Mouse (Mus musculus) liver, adult 2 months (tissue): Measurements from ENCODE around the gene Bckdhb. TPM values are rescaled to one million over a fixed set of nuclear protein-coding genes. Genes with fewer than 3 reads are reported as not detected.
A peak's percentile ranks its signal among the peaks of the same experiment; 100 is the strongest.
"Not testable (repeated sequence)": the region's sequence is repeated elsewhere in the genome, so short reads cannot be mapped to it uniquely, and the experiment has no call there.

Source experiments
- DNase-seq: peaks from one replicate; pipeline ENCODE4 v3.0.0-alpha.2; 2011; ENCODE audit warnings: low read depth, low spot score; ENCODE audit errors: extremely low read depth
- H3K27ac ChIP-seq: fragments of 200-500 bp; replicated peaks from 2 replicates; pipeline ENCODE4 v1.5.1; 2012; ENCODE audit warnings: low read depth, mild to moderate bottlenecking, control low read depth, inconsistent platforms, low read length; ENCODE audit not compliant: insufficient read depth
- H3K27me3 ChIP-seq: fragments of 200-500 bp; 2 replicates; pipeline ENCODE4 v1.6.1; 2012; ENCODE audit warnings: mild to moderate bottlenecking, moderate library complexity, low read length, inconsistent platforms; ENCODE audit not compliant: control insufficient read depth, insufficient read depth
- H3K36me3 ChIP-seq: fragments of 200-500 bp; 2 replicates; pipeline ENCODE4 v1.6.1; 2012; ENCODE audit warnings: low read length, inconsistent platforms; ENCODE audit not compliant: control insufficient read depth, insufficient read depth
- H3K4me1 ChIP-seq: fragments of 200-500 bp; 2 replicates; pipeline ENCODE4 v1.6.1; 2011; ENCODE audit warnings: low read length; ENCODE audit not compliant: control insufficient read depth, insufficient read depth
- H3K4me3 ChIP-seq: fragments of 200-500 bp; 2 replicates; pipeline ENCODE4 v1.5.1; 2011; ENCODE audit warnings: low read depth, mild to moderate bottlenecking, control low read depth, low read length, moderate library complexity; ENCODE audit not compliant: insufficient read depth
- H3K79me2 ChIP-seq: fragments of 200-500 bp; 2 replicates; pipeline ENCODE4 v1.6.1; 2012; ENCODE audit warnings: inconsistent platforms, mild to moderate bottlenecking, low read length, moderate library complexity; ENCODE audit not compliant: control insufficient read depth, insufficient read depth
- H3K9ac ChIP-seq: fragments of 200-500 bp; 2 replicates; pipeline ENCODE4 v1.6.1; 2012; ENCODE audit warnings: low read depth, mild to moderate bottlenecking, control low read depth, inconsistent platforms, low read length
- CTCF ChIP-seq: fragments of 200-500 bp; IDR thresholded peaks from 2 replicates; pipeline ENCODE4 v1.5.1; 2011; ENCODE audit warnings: low read depth, low read length, control low read depth
- POLR2A ChIP-seq: fragments of 200-500 bp; IDR thresholded peaks from 2 replicates; pipeline ENCODE4 v1.6.1; 2011; ENCODE audit warnings: low read length, control low read depth; ENCODE audit not compliant: insufficient read depth; ENCODE audit errors: extremely low read depth
- WGBS: fragments of 180-500 bp; shearing (Covaris S2); methylation state at CpG from one replicate; pipeline ENCODE4 v1.1.7; 2018; 5-methylcytosine and 5-hydroxymethylcytosine counted together
- polyA plus RNA-seq: library from polyadenylated mRNA; depleted of rRNA; stranded (reverse); fragments of >200 nt; gene quantifications from 2 replicates; pipeline ENCODE4 v1.2.3, GENCODE M21; 2012
- total RNA-seq: library from RNA; depleted of rRNA; stranded (reverse); fragments of >200 nt; gene quantifications from 2 replicates; pipeline ENCODE4 v1.2.3, GENCODE M21; 2014

Gene Bckdhb
- total and polyA plus RNA-seq, 2 experiments, result 76.8 to 99.6 TPM

DNA sequence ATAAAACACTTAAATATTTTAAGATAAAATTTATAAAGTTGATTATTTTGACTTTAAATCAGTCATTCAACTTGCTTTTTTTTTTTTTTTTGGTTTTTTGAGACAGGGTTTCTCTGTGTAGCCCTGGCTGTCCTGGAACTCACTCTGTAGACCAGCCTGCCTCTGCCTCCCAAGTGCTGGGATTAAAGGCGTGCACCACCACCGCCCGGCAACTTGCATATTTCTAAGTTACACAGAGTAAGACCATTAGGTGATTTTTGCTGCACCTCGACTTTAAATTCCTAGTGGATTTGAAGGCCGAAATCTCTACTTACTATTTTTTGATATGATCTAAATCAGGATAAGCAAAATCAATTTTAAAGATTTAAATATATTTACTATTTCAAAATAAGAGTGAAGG lies 589 bp upstream of the Bckdhb start:
- TF ChIP-seq POLR2A, result no peak
- TF ChIP-seq CTCF, result no peak
- Histone ChIP-seq H3K9ac (no peak overlapping the region), H3K79me2 (peaks cover 13% of the 10 kb centered on the region), H3K4me3 (no peak overlapping the region), H3K27ac (no peak overlapping the region), H3K27me3 (no peaks in the 10 kb centered on the region), H3K4me1 (peaks cover 15% of the 10 kb centered on the region), H3K36me3 (no peaks in the 10 kb centered on the region)
- WGBS, result 85% methylated on average over 5 of the region's 5 CpGs
- DNase-seq, result no peak

DNA sequence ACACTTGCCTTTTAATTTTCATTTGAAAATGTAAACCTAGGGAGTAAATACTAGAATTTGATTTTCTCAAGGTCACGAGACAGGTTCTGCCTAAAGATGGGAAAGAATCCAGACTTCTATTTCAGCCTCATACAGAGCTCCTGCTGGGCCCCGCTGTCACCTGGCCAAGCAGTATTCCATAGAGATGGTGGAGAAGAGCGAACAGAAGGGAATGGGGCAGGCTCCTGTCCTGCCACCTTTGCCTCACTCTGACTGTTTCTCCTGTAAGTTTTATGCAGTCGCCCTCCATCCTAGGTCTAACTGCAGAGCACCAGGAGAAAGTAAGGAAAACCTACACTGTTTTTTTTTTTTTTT lies 720 bp downstream of the Bckdhb start:
- DNase-seq, result no peak
- TF ChIP-seq POLR2A, result no peak
- no peak for TF ChIP-seq CTCF
- Histone ChIP-seq H3K79me2 (peaks cover 13% of the 10 kb centered on the region), H3K4me3 (peak overlapping the region; percentile 87), H3K27me3 (no peaks in the 10 kb centered on the region), H3K4me1 (peaks cover 18% of the 10 kb centered on the region), H3K36me3 (no peaks in the 10 kb centered on the region; the same call in 1 of the 2 replicates), H3K9ac (peak overlapping the region; percentile 94), H3K27ac (peak overlapping the region; percentile 92)
- 23% methylated on average over 4 of the region's 4 CpGs for WGBS

GRCm38 (mm10) chr9:83926302-83926701 lies 1.4 kb downstream of the Bckdhb start:
- WGBS, result 22% methylated on average over 5 of the region's 5 CpGs
- peaks cover 16% of the 10 kb centered on the region for H3K4me1 ChIP-seq
- peak; percentile 88 for DNase-seq
- H3K4me3 ChIP-seq, result peak overlapping the region; percentile 87; the same call in 1 of the 2 replicates
- H3K9ac ChIP-seq, result peak overlapping the region; percentile 53; the same call in 1 of the 2 replicates
- peaks cover 13% of the 10 kb centered on the region for H3K79me2 ChIP-seq
- no peaks in the 10 kb centered on the region; the same call in 1 of the 2 replicates for H3K36me3 ChIP-seq
- H3K27me3 ChIP-seq, result no peaks in the 10 kb centered on the region
- TF ChIP-seq CTCF, result no peak
- no peak for TF ChIP-seq POLR2A
- peak overlapping the region; percentile 66 for H3K27ac ChIP-seq

DNA sequence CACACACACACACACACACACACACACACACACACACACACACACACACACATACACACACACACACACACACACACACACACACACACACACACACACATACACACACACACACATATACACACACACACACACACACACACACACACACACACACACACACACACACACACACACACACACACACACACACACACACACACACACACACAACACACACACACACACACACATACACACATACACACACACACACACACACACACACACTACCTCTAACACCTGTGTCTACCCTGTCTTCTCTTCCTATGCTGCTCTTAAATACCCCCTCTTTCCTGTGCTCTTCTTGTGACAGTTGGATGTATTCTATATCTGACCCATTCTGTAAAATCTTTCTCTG lies 14.6 kb downstream of the Bckdhb start:
- H3K27ac ChIP-seq, H3K9ac ChIP-seq, H3K36me3 ChIP-seq, H3K4me1 ChIP-seq, H3K4me3 ChIP-seq, DNase-seq, H3K27me3 ChIP-seq, H3K79me2 ChIP-seq: not testable (repeated sequence)

- H3K27me3 ChIP-seq, result no peaks in the 10 kb centered on the region
- DNase-seq, result no peak
- no peak overlapping the region for H3K9ac ChIP-seq
- peaks cover 3% of the 10 kb centered on the region; the same call in 1 of the 2 replicates for H3K79me2 ChIP-seq
- WGBS, result 96% methylated on average over 3 of the region's 3 CpGs
- no peak overlapping the region for H3K4me3 ChIP-seq
- peaks cover 7% of the 10 kb centered on the region for H3K36me3 ChIP-seq
- H3K4me1 ChIP-seq, result no peaks in the 10 kb centered on the region
- TF ChIP-seq CTCF (no peak), POLR2A (no peak)
- no peak overlapping the region for H3K27ac ChIP-seq
These were observed 15.1 kb downstream of the Bckdhb start for GRCm38 (mm10) chr9:83940016-83940415.

GRCm38 (mm10) chr9:83940537-83941363 lies 15.8 kb downstream of the Bckdhb start:
- Histone ChIP-seq H3K36me3 (peaks cover 7% of the 10 kb centered on the region), H3K79me2 (peaks cover 3% of the 10 kb centered on the region; the same call in 1 of the 2 replicates), H3K4me1 (no peaks in the 10 kb centered on the region), H3K27ac (no peak overlapping the region), H3K9ac (no peak overlapping the region), H3K27me3 (no peaks in the 10 kb centered on the region), H3K4me3 (no peak overlapping the region)
- WGBS, result 96% methylated on average over 9 of the region's 9 CpGs
- DNase-seq, result no peak
- TF ChIP-seq POLR2A, result no peak
- TF ChIP-seq CTCF, result no peak
